Mouse (Mus musculus): ENCODE measurements at regions not wholly inside any gene's neighbourhood (a gene's known extent, or its start where the extent isn't known, plus 50 kb on each side); places are given as distances from the start of the nearest gene placed in this dataset.

- Histone ChIP-seq H3K27me3 (ENCODE audit: control insufficient read depth, insufficient read depth, low read length, poor library complexity, severe bottlenecking) (no peaks in the 10 kb centered on the region), H3K36me3 (ENCODE audit: control insufficient read depth, insufficient read depth, low read length, poor library complexity, severe bottlenecking) (no peaks in the 10 kb centered on the region)
- DNase-seq (ENCODE audit: low read depth, low spot score): no peak
These were observed 103.7 kb upstream of the Tab2 start for GRCm38 (mm10) chr10:8059769-8060168.

GRCm38 (mm10) chr10:8057855-8058254 lies 101.8 kb upstream of the Tab2 start:
- Histone ChIP-seq H3K36me3 (ENCODE audit: control insufficient read depth, insufficient read depth, low read length, poor library complexity, severe bottlenecking) (no peaks in the 10 kb centered on the region), H3K27me3 (ENCODE audit: control insufficient read depth, insufficient read depth, low read length, poor library complexity, severe bottlenecking) (no peaks in the 10 kb centered on the region; the same call in 1 of the 2 replicates)
- DNase-seq (ENCODE audit: low read depth, low spot score): no peak

GRCm38 (mm10) chr10:8055293-8055692 lies 99.3 kb upstream of the Tab2 start:
- no peak for DNase-seq (ENCODE audit: low read depth, low spot score)
- Histone ChIP-seq H3K36me3 (ENCODE audit: control insufficient read depth, insufficient read depth, low read length, poor library complexity, severe bottlenecking) (no peaks in the 10 kb centered on the region), H3K27me3 (ENCODE audit: control insufficient read depth, insufficient read depth, low read length, poor library complexity, severe bottlenecking) (no peaks in the 10 kb centered on the region; the same call in 1 of the 2 replicates)

GRCm38 (mm10) chr10:8043416-8044163 lies 87.6 kb upstream of the Tab2 start:
- H3K36me3 ChIP-seq (ENCODE audit: control insufficient read depth, insufficient read depth, low read length, poor library complexity, severe bottlenecking): no peaks in the 10 kb centered on the region
- H3K27me3 ChIP-seq (ENCODE audit: control insufficient read depth, insufficient read depth, low read length, poor library complexity, severe bottlenecking): no peaks in the 10 kb centered on the region
- no peak for DNase-seq (ENCODE audit: low read depth, low spot score)

GRCm38 (mm10) chr10:8042306-8042705 lies 86.3 kb upstream of the Tab2 start:
- no peak for DNase-seq (ENCODE audit: low read depth, low spot score)
- Histone ChIP-seq H3K27me3 (ENCODE audit: control insufficient read depth, insufficient read depth, low read length, poor library complexity, severe bottlenecking) (no peaks in the 10 kb centered on the region), H3K36me3 (ENCODE audit: control insufficient read depth, insufficient read depth, low read length, poor library complexity, severe bottlenecking) (no peaks in the 10 kb centered on the region)

DNA sequence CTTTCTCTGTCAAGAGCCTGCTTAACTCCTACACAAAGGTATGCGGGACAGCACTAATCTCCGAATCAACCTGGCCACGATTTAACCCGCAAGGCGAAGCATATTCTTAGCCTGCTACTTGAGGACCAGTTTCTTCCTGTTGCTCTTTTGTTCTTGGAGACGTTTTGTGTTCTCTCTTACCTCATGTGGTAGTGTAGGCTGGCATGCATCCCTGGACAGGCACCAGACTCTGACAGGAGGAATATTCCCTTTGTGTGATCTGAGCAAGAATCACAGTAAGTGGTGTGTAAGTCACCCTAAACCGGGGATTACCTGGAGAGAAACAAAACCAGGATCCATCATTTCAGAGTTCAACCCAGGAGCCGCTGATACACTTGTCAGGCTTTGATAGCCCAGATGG lies 85.8 kb upstream of the Tab2 start:
- H3K27me3 ChIP-seq (ENCODE audit: control insufficient read depth, insufficient read depth, low read length, poor library complexity, severe bottlenecking): no peaks in the 10 kb centered on the region
- DNase-seq (ENCODE audit: low read depth, low spot score): no peak
- H3K36me3 ChIP-seq (ENCODE audit: control insufficient read depth, insufficient read depth, low read length, poor library complexity, severe bottlenecking): no peaks in the 10 kb centered on the region

GRCm38 (mm10) chr10:8037986-8038631 lies 82.1 kb upstream of the Tab2 start:
- DNase-seq (ENCODE audit: low read depth, low spot score): peak; percentile 4
- no peaks in the 10 kb centered on the region for H3K36me3 ChIP-seq (ENCODE audit: control insufficient read depth, insufficient read depth, low read length, poor library complexity, severe bottlenecking)
- no peaks in the 10 kb centered on the region for H3K27me3 ChIP-seq (ENCODE audit: control insufficient read depth, insufficient read depth, low read length, poor library complexity, severe bottlenecking)

DNA sequence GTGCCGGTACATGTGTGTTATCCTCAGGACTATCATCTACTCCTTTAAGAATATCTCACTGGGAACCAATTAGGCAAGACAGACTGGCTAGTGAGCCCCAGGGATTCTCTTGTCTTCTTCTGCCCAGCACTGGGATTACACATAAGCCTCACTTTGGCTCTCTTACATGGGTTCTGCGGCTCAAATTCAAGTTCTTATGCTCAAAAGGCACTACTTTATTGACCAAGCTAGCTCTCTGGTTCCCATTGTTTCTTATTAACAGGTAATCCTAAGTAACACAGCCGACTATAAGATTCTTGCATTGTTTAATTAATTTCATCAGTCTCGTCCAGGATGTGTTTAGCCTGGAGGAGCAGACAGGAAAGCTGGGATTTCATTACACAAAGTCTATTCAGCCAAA lies 80.3 kb upstream of the Tab2 start:
- DNase-seq (ENCODE audit: low read depth, low spot score): no peak
- Histone ChIP-seq H3K27me3 (ENCODE audit: control insufficient read depth, insufficient read depth, low read length, poor library complexity, severe bottlenecking) (no peaks in the 10 kb centered on the region), H3K36me3 (ENCODE audit: control insufficient read depth, insufficient read depth, low read length, poor library complexity, severe bottlenecking) (no peaks in the 10 kb centered on the region)

DNA sequence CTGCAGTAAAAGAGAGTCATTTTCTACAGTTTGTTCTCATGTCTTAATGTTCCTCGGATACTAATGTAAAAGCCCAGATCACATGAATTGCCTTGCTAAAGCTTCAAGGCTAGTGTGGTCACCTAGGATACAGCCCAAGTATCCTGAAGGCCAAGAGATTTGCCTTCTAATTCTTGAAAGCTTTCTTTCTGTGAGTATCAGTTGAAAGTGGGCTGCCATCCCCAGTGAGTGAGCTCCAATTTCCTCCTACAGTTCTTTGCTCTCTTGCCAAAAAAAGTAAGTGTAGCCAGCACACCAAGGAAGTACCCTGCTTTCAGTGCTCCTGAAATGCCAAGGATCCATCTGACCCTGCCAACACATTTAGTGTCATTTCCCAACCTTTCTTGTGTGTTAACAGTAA lies 79.3 kb upstream of the Tab2 start:
- DNase-seq (ENCODE audit: low read depth, low spot score): no peak
- Histone ChIP-seq H3K36me3 (ENCODE audit: control insufficient read depth, insufficient read depth, low read length, poor library complexity, severe bottlenecking) (no peaks in the 10 kb centered on the region), H3K27me3 (ENCODE audit: control insufficient read depth, insufficient read depth, low read length, poor library complexity, severe bottlenecking) (no peaks in the 10 kb centered on the region)

DNA sequence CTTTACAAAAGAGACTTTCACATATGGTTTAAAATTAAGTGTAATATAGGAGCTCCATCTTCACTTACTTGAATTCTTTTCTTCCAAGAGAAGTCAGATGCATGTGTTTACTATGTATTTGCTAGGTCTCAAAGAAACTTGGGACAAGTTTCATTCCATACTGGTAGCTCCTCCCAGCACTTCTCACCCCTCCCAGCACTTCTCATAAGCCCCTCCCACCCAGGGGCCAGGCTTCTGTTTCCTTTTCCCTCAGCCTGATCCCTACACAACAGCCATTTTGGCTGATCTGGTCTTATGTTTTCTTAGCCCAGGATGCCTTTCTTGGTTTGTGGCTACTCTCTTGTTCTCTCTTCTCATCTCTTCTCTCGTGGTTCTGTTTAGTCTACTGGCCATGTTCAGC lies 76.2 kb upstream of the Tab2 start:
- no peak for DNase-seq (ENCODE audit: low read depth, low spot score)
- no peaks in the 10 kb centered on the region for H3K36me3 ChIP-seq (ENCODE audit: control insufficient read depth, insufficient read depth, low read length, poor library complexity, severe bottlenecking)
- H3K27me3 ChIP-seq (ENCODE audit: control insufficient read depth, insufficient read depth, low read length, poor library complexity, severe bottlenecking): no peaks in the 10 kb centered on the region

- no peaks in the 10 kb centered on the region for H3K36me3 ChIP-seq (ENCODE audit: control insufficient read depth, insufficient read depth, low read length, poor library complexity, severe bottlenecking)
- H3K27me3 ChIP-seq (ENCODE audit: control insufficient read depth, insufficient read depth, low read length, poor library complexity, severe bottlenecking): no peaks in the 10 kb centered on the region
- DNase-seq (ENCODE audit: low read depth, low spot score): no peak
These were observed 72.8 kb upstream of the Tab2 start for GRCm38 (mm10) chr10:8028840-8029239.

DNA sequence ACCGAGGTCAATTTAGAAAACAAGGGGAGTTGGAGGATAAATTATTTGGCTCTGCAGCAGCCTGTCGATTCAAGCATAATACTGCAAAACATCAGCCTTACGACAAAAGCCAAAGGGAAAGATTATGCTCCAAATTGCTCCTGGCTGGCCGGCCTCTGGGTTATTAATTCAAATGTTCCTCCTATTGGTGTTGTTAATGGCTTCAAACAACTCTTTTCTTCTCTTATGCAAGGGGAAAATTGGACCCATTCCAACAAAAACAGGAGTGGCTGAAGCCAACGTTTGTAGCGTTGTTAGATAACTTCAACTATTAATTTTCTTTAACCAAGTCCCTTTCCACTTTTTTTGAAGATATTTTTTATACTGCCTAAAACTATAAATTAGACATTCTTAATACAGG lies 71.0 kb upstream of the Tab2 start:
- DNase-seq (ENCODE audit: low read depth, low spot score): no peak
- H3K36me3 ChIP-seq (ENCODE audit: control insufficient read depth, insufficient read depth, low read length, poor library complexity, severe bottlenecking): no peaks in the 10 kb centered on the region
- H3K27me3 ChIP-seq (ENCODE audit: control insufficient read depth, insufficient read depth, low read length, poor library complexity, severe bottlenecking): no peaks in the 10 kb centered on the region

GRCm38 (mm10) chr10:8023741-8024140 lies 67.7 kb upstream of the Tab2 start:
- no peak for DNase-seq (ENCODE audit: low read depth, low spot score)
- no peaks in the 10 kb centered on the region for H3K27me3 ChIP-seq (ENCODE audit: control insufficient read depth, insufficient read depth, low read length, poor library complexity, severe bottlenecking)
- no peaks in the 10 kb centered on the region for H3K36me3 ChIP-seq (ENCODE audit: control insufficient read depth, insufficient read depth, low read length, poor library complexity, severe bottlenecking)

DNA sequence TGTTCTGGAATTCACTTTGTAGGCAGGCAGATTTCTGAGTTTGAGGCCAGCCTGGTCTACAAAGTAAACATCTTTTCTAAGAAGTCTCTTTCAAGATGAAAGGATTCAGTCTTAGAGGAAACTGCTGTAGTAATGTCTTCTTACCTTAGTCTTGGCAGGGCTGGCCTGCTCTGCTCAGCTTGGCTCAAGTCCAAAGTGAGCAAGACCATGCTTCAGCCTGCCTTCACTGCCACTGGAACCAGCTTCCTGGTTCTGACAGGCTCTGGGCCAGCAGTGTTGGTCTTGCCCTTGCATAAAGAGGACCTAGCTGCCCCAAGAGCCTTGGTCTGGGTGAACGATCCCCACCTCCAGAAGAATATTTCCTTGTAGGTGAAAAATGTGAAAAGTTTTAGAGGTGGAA lies 65.9 kb upstream of the Tab2 start:
- DNase-seq (ENCODE audit: low read depth, low spot score): no peak
- no peaks in the 10 kb centered on the region for H3K36me3 ChIP-seq (ENCODE audit: control insufficient read depth, insufficient read depth, low read length, poor library complexity, severe bottlenecking)
- H3K27me3 ChIP-seq (ENCODE audit: control insufficient read depth, insufficient read depth, low read length, poor library complexity, severe bottlenecking): no peaks in the 10 kb centered on the region

DNA sequence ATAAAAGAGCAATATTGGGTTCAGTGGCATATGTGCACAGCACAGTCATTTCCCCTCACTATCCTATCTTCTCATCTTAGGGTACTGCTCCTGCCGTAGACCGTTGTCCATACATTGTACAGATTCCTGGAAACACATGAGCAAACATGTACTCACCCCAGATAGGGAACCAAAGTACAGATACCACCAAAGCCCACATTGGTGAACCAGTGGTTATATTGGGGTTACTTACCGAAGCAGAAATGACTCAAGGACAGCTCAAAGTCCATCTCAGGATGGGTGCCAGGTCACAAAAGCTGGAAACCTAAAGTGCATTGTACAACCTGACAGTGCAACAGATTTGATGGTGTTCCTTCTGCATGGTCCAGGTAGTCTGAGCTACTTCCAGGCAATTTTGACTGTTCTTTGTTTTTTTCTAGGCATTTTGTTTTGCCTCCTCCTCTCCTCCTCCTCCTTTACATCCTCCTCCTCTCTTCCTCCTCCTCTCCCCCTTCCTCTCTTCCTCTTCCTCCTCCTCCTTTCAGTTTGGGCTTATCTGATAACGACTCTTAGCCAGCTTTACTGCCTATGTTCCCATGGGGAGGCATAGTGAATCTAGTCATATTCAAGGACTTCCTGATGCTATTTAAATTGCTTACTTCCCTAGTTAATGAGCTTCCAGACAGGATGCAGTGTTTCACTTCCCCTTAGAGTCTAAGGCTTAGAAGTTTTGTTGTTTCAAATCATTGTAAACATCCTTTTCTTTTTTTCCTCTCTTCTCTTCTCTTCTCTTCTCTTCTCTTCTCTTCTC lies 65.1 kb upstream of the Tab2 start:
- DNase-seq (ENCODE audit: low read depth, low spot score): peak; percentile 20
- Histone ChIP-seq H3K27me3 (ENCODE audit: control insufficient read depth, insufficient read depth, low read length, poor library complexity, severe bottlenecking) (no peaks in the 10 kb centered on the region), H3K36me3 (ENCODE audit: control insufficient read depth, insufficient read depth, low read length, poor library complexity, severe bottlenecking) (no peaks in the 10 kb centered on the region)

All from splenic B cell, adult 2 months (primary cell).